Mouse (Mus musculus) granulocyte monocyte progenitor cell, adult 5-6 weeks (primary cell): Measurements from ENCODE around the gene Cxcl15. TPM values are rescaled to one million over a fixed set of nuclear protein-coding genes. Genes with fewer than 3 reads are reported as not detected.
"Not testable (repeated sequence)": the region's sequence is repeated elsewhere in the genome, so short reads cannot be mapped to it uniquely, and the experiment has no call there.

Experiments
- ATAC-seq: replicated peaks from 2 replicates; pipeline ENCODE4 v1.8.0; 2016; ENCODE audit warnings: mild to moderate bottlenecking, moderate TSS enrichment, inconsistent platforms; ENCODE audit not compliant: poor library complexity, severe bottlenecking
- total RNA-seq, 2 experiments: library from RNA; stranded (forward) in 1 of 2; stranded (reverse) in 1 of 2; fragments of 200-712, 200-1000 nt in 1 of 2; fragments of >200 nt in 1 of 2; fragmentation: Nextera tagmentation in 1 of 2; gene quantifications; 2 replicates each; pipeline ENCODE4 v1.2.3; 2014 to 2017

The Cxcl15 gene
- total RNA-seq, 2 experiments from 2014 or later, result not detected

DNA sequence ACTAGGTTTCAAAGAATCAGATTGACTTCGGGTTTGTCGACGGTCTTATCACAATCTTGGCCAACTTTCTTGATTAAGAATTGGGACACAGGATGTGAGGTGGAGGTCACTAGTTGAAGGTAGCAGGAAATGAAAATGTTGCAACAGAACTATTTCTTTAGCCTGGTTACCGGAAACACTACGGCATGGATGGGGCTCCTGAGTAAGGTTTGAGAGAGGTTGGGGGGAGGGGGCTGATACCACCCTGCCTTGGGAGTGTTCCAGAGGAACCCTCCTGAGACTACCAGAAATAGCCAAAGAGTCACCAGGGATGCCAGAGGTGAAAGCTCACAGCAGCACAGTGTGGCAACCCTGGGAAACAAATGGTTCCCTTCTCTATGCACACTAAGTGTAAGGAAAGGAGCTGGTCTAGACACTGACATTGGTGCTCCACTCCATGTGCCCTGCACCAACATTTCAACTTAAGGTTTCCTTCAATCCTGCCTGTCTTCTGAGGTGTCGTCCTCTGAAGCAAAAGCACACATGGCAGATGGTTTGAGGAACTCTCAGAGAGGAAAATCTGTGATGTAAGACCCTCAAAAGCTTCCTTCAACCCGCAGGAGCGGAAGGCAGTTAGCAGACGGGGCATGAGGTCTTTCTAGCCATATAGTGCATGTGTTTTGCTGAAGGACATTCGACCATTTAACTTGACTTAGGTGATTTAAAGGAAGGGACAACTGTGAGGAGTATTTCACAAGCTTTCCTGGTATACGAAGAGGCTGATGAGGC lies 4.8 kb upstream of the Cxcl15 start:
- ATAC-seq, result peak; percentile 82

DNA sequence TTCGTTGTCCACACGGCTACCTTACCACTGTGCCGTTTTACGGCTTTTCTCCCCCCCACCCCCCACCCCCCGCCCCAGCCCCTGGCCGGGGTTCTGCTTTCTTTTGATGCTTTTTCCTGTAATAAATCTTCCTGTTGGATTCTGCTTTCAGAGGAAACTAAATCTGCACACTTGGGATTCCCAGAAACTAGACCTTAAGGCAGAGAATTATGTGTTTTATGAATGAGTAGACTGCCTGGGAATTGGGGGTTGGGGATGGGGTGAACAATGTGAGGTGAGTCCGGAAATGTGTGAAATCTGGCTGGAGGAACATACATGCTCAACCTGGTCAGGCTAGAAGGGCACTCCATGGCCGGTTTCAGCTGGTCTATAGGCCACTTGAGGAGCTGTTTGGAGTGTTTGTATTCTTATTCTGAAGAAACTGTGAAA lies 4.2 kb upstream of the Cxcl15 start:
- peak; percentile 10; the same call in 1 of the 2 replicates for ATAC-seq

DNA sequence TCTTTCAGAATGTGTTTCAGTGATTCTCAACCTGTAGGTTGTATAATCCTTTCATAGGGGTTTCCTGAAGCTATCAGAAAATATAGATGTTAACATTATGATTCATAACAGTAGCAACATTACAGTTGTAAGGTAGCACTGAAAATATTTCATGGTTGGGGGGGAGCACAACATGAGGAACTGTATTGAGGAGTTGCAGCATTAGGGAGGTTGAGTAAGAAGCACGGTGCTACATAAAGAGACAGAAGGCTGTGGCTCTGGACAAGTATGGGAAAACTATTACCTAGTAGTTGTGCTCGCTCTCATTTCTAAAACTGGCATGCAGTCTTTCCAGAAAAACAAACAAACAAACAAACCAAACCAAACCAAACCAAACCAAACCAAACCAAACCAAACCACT lies 1.1 kb downstream of the Cxcl15 start:
- ATAC-seq, result peak; percentile 42; the same call in 1 of the 2 replicates

DNA sequence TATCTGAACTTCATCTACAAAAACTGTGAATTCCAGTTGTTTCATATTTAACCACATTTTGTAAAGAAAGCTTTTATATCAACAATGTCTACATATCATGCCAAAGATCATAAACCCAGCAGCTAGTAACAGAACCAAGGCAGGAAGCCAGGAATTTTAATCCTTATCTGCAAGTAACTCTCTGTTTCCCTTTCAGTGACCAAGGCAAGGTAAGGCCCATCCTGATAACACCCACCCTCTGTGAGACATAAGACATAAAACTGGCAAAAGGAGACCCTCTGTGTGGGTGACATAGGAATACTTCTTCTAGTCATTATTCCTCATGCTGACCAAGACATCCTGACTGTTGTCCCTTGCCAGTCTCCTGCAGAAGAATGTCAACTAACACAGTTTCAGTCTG lies 10.2 kb downstream of the Cxcl15 start:
- ATAC-seq, result no peak

DNA sequence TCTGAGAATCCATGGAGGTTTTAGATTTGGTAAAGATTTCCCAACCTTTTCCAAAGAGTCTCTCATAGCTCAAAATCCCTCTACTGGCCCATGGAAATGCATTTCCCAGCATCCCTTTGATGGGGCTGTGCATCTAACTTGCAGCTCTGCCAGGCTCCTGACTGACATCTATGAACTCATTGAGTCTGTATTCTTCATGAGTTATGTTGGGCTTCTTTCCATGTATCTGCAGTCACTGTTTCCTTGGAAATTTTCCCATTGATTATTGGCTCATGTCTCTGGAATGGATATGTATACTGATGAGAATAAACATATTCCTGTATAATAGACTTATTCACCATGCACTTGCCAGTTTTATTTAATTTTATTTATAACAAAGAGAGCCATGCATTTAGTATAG lies 11.7 kb downstream of the Cxcl15 start:
- no peak for ATAC-seq

DNA sequence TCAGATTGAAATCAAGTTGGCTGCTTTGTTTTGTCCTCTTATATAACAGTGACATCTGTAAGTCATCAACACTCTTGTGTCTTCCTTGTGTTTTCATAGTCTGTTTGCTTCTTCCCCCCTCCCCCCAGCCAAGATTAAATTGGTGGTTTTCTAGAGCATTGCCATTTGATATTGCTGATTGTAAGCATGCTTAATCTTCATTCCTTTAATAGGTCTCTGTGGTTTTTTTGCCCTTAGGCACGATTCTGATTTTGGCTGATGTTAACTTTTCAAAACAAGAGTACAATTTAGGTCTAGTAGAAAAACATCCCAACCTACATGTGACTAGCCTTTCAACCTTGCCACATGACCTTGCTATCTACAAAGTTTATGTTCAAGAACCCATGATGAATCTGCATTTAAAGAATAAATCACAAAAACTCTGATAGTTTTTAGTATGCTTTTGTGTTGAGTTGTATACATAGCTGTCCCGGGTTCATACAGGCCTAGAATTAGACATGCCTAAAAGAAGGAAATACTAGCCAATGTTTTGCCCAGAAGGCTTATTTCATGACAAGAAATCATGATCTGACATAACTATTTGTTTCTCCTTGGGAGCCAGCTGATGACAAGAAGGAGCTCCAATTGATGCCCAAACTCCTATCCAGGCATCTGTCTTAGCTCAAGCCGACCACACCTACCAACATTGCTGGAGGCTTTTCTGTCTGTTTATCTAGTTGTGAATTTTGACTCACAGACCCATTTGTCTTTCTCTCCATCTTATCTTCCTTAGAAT lies 13.0 kb downstream of the Cxcl15 start:
- ATAC-seq, result no peak

DNA sequence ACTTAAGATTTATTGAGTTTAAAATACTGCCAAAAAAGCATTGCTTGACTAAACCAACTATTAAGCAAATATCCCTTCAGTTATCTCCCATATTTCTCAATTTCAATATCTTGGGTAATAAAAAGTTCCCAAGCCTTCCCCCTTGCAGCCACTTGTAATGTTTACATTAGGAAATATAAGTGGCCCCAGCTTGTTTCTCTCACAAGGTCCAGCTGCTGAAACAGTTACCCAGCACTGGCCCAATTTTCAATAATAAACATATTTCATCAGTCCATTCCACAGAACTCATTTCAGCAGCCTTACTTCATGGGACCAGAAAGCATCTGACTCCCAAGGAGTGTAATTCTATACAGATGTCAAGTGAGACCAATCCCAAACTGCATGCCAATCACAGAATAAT lies 25.4 kb downstream of the Cxcl15 start:
- no peak for ATAC-seq

DNA sequence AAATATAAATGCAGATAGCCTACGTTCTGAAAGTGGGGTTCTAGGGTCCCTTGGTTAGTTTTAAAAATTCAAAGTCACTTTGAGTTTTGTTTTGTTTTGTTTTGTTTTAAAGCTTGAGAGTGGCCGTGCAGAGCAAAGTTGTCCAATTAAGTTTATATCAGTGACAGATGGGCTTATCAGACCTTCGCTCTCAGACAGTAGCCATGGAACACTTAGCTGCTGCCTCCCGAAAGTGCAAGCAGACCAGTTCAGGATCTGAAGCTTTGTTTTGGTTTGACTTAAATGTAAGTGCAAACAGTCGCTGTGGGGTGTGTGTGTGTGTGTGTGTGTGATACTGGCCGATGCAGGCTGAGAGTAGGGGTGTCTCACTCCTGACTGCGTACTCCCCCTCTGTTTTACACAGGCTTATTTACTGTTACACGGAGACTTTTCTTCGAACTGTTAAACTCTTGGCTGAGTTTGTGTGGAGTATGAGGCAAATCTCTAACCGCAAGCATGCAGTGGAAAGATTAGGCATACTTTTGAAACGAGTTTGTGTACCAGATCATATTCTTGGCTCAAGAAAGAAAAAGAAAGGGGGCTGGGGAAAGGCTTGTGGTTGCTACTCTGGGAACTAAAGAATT lies 37.9 kb downstream of the Cxcl15 start:
- ATAC-seq, result no peak

DNA sequence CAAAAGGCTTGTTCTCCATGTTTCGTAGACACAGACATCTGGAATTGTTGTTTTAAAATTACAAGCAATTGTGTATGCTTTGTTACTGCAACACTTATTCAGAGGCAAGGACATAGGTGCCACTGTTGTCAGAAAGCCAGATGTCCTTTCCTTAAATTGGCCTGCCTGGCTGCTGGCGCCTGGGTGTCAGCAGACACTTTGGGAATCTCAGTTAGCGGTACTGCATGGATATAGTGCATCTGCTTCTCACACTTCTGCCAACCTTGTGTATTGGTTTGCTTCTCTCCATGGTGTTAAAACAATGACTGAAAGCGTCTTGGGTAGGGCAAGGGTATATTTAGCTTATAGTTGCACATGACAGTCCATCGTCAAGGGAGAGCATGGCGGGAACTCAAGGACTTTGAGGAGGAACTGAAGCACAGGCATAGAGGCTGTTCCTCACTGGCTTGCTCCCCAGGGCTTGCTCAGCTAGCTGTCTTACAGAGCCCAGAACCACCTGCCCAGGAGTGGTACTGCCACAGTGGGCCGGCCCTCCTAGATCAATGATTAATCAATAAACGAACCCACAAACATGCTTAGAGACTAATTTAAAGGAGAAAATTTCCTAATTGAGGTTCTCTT lies 38.5 kb downstream of the Cxcl15 start:
- ATAC-seq, result no peak

DNA sequence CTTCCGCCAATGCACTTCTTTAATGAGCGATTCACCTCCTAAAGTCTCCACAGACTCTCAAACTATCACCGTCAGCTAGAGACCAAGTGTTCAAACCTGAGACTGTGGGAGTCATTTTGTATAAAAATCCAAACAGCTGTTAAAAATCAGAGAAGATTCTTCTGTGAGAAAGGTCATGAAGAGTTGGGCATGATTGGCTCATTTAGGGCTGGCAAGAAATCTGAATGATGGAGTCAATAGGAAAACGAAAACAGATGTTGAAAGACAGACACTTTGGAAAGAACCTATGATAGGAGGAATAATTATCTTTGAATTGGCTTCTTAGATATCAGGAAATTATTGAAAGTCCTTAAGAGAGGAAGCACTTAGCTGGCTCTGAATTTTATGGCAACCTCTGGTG lies 40.1 kb downstream of the Cxcl15 start:
- ATAC-seq, result no peak

DNA sequence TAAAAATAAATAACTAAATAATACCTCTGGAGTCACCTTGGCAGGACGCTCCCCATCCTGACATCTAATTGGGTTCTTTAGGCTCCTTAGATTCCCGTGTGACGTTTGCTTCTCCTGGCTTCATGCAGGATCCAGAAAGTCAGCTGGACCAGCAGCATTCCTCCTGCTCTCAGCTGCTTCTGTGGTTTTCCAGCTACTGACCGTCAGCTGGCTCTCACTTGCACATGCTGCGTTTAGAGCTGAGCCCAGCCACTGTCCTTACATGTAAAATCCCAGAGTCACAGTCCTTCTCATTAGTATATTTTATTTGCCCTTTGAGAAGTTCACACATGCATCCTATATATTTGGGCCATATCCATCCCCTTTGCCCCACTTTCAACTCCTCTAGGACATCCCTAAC lies 44.2 kb downstream of the Cxcl15 start:
- no peak for ATAC-seq

DNA sequence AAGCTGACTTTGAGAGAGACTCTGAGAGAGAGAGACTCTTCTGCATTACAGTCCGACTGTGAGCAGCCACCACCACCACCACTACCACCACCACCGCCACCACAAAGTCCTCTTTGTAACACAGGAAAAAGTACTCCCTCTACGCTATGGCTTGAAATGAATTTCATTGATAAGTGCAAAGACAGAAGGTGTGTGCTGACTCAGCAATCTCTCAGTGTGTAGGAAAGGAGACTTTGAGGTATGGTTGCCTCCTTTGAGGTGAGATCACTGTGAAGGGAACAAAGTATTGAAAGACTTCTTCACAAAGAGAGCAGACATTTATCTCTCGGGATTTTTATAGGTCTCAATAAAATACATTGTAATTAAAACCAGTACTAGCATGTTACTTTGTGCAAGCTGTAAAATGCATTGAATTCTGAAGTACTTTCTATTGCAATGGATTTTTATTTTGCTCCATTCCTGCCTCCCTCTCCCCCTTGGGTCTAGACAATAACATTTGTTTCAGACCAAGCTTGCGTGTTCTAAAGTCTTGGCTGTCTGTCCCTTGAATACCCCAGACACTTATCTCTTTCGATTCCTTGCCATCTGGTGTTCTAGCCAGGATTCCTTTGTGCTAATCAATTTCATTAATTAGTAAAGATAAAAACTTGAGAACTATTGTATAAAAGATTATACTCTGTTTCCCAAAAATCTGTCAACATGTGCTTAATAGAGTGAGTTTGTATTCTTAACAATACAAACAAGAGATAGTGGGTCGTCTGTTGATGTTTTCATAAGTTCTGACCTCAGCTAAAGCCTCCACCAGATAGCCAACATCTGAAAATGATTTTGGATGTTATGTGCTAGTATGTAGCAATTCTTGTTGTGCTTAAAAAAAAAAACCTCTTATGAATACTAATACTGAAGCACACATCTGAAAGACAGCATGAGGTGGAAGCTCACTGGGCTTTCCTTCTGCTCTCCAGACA lies 46.9 kb downstream of the Cxcl15 start:
- no peak for ATAC-seq

DNA sequence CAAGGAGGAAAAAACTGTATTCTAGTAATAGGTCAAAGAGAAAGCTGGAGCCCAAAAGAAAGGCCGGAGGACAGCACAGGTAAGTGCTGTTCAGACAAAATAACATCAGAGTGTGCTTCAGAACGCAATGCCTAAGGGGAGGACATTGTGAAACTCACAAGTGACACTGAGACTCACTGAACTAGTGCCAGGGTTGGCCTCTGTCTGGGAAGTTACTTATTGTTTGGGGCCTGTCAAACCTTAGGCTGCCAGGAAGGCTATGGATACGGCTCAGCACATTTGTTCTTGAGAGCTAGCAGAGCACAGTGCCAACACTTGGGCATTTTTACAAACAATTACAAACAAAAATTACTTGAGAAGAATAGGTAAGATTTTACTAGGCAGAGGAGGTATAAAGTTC lies 49.6 kb downstream of the Cxcl15 start:
- no peak for ATAC-seq

DNA sequence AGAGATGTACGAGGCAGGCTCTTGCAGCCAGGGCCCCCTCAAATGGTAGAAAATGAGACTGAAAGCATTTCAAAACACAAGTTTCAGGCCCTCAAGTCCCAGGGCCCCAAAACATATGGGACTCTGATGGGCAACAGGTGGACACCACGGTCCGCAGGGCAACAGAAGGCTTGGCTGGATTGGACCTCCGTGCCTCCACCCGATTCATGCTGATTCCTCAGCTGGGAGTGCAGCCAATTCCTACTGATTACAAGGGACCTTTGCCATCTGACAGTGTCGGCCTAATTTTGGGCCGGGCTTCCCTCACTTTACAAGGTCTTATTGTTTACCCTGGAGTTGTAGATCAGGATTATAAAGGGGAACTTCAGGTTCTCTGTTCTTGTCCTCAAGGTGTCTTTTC lies 55.8 kb downstream of the Cxcl15 start:
- ATAC-seq, result not testable (repeated sequence)

DNA sequence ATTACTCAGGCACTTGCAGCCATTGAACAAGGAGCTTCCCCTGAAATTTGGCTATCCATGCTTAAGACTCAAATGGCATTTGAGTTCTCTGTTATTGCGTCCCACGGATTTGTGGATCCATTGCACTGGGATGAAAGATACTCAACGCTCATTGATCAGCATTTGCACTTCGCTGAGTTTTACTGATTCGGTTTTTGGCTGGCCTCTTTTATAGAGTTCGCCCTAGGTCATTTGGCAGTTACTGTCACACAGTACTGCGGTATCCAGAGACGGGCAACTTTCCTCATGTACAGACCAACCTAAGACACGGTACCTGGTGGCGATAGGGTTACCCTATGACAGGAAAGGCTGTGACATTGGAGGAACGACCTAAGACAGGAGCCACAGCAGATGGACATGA lies 57.1 kb downstream of the Cxcl15 start:
- ATAC-seq, result not testable (repeated sequence)

Other genes with a start within 250 kb of the Cxcl15 start
- gene 5830473C10Rik, start 233.4 kb upstream of the Cxcl15 start, total RNA-seq (2014; fragmentation: Nextera tagmentation), result not detected in 2 replicates
- 0.47 TPM in 1 of 2 replicates, not detected in the other for gene 5830473C10Rik, start 233.4 kb upstream of the Cxcl15 start, total RNA-seq (2017)
- not detected in 2 replicates for gene Rassf6, start 153.9 kb upstream of the Cxcl15 start, total RNA-seq (2014; fragmentation: Nextera tagmentation)
- 0.36 TPM in 1 of 2 replicates, not detected in the other for gene Rassf6, start 153.9 kb upstream of the Cxcl15 start, total RNA-seq (2017)
- not detected in 2 replicates for gene Cxcl5, start 35.2 kb upstream of the Cxcl15 start, total RNA-seq (2014; fragmentation: Nextera tagmentation)
- gene Cxcl5, start 35.2 kb upstream of the Cxcl15 start, total RNA-seq (2017), result not detected in 2 replicates
- gene Ppbp, start 26.0 kb upstream of the Cxcl15 start, total RNA-seq (2014; fragmentation: Nextera tagmentation), result not detected in 2 replicates
- not detected in 2 replicates for gene Ppbp, start 26.0 kb upstream of the Cxcl15 start, total RNA-seq (2017)
- gene Pf4, start 22.1 kb upstream of the Cxcl15 start, total RNA-seq (2014; fragmentation: Nextera tagmentation), result 5.8 TPM in 1 of 2 replicates, not detected in the other
- gene Pf4, start 22.1 kb upstream of the Cxcl15 start, total RNA-seq (2017), result 2.4 and 6.6 TPM in 2 replicates
- gene Cxcl3, start 8.4 kb upstream of the Cxcl15 start, total RNA-seq (2014; fragmentation: Nextera tagmentation), result not detected in 2 replicates
- gene Cxcl3, start 8.4 kb upstream of the Cxcl15 start, total RNA-seq (2017), result 0.21 TPM in 1 of 2 replicates, not detected in the other
- not detected in 2 replicates for gene Cxcl1, start 96.7 kb downstream of the Cxcl15 start, total RNA-seq (2014; fragmentation: Nextera tagmentation)
- gene Cxcl1, start 96.7 kb downstream of the Cxcl15 start, total RNA-seq (2017), result 0.36 and 2.2 TPM in 2 replicates
- not detected in 2 replicates for gene Cxcl2, start 109.3 kb downstream of the Cxcl15 start, total RNA-seq (2014; fragmentation: Nextera tagmentation)
- 26.6 and 50.6 TPM in 2 replicates for gene Cxcl2, start 109.3 kb downstream of the Cxcl15 start, total RNA-seq (2017)
- gene Mthfd2l, start 136.6 kb downstream of the Cxcl15 start, total RNA-seq (2014; fragmentation: Nextera tagmentation), result 5.4 and 11.6 TPM in 2 replicates
- 8.9 and 9.1 TPM in 2 replicates for gene Mthfd2l, start 136.6 kb downstream of the Cxcl15 start, total RNA-seq (2017)
- gene Epgn, start 232.9 kb downstream of the Cxcl15 start, total RNA-seq (2014; fragmentation: Nextera tagmentation), result not detected in 2 replicates
- not detected in 2 replicates for gene Epgn, start 232.9 kb downstream of the Cxcl15 start, total RNA-seq (2017)